Mouse (Mus musculus) forebrain, embryonic 11.5 days (tissue): ENCODE results near the gene Fam13a. TPM values are rescaled to one million over a fixed set of nuclear protein-coding genes. Genes with fewer than 3 reads are reported as not detected.
A peak's percentile ranks its signal among the peaks of the same experiment; 100 is the strongest.

Experiments
- ATAC-seq: fragments of 200-750 bp; cut with Nextera tagmentation; replicated peaks from 2 replicates; pipeline ENCODE4 v1.8.0; 2017; ENCODE audit warnings: moderate TSS enrichment; ENCODE audit not compliant: low FRiP score
- DNase-seq: peaks from one replicate; pipeline ENCODE4 v3.0.0-alpha.2; 2017; ENCODE audit warnings: low spot score
- H3K27ac ChIP-seq: fragments of 300-500 bp; sonication (generic); 2 replicates; pipeline ENCODE4 v1.5.1; 2014; ENCODE audit warnings: low read depth, low read length
- H3K27me3 ChIP-seq: fragments of 300-500 bp; sonication (generic); 2 replicates; pipeline ENCODE4 v1.6.1; 2014; ENCODE audit warnings: mild to moderate bottlenecking, low read length, mixed read lengths; ENCODE audit not compliant: control insufficient read depth, insufficient read depth
- H3K36me3 ChIP-seq: fragments of 300-500 bp; sonication (generic); 2 replicates; pipeline ENCODE4 v1.6.1; 2014; ENCODE audit warnings: mild to moderate bottlenecking, low read length, moderate library complexity, mixed read lengths; ENCODE audit not compliant: control insufficient read depth, insufficient read depth
- H3K4me1 ChIP-seq: fragments of 300-500 bp; sonication (generic); replicated peaks from 2 replicates; pipeline ENCODE4 v1.6.1; 2014; ENCODE audit warnings: low read length, mixed read lengths; ENCODE audit not compliant: control insufficient read depth, insufficient read depth
- H3K4me2 ChIP-seq: fragments of 300-500 bp; sonication (generic); 2 replicates; pipeline ENCODE4 v1.6.1; 2014; ENCODE audit warnings: low read depth, mild to moderate bottlenecking, low read length, moderate library complexity, mixed read lengths; ENCODE audit not compliant: severe bottlenecking
- H3K4me3 ChIP-seq: fragments of 300-500 bp; sonication (generic); 2 replicates; pipeline ENCODE4 v1.5.1; 2014; ENCODE audit warnings: low read depth, low read length
- H3K9ac ChIP-seq: fragments of 300-500 bp; sonication (generic); 2 replicates; pipeline ENCODE4 v1.6.1; 2014; ENCODE audit warnings: low read length
- H3K9me3 ChIP-seq: fragments of 300-500 bp; sonication (generic); 2 replicates; pipeline ENCODE4 v1.6.1; 2016; ENCODE audit warnings: low read length, mixed read lengths; ENCODE audit not compliant: control insufficient read depth
- WGBS: fragments of 180-500 bp; shearing (Covaris S2); extraction: QIAGEN DNeasy Blood & Tissue Kit; methylation state at CpG from one replicate; pipeline ENCODE4 v1.1.7; 2014; 5-methylcytosine and 5-hydroxymethylcytosine counted together
- polyA plus RNA-seq: library from polyadenylated mRNA; unstranded; fragments of >200 nt; fragmentation: Nextera tagmentation; extraction: Ambion mirVana; gene quantifications from 2 replicates; pipeline ENCODE4 v1.2.1, GENCODE M21; 2014

Fam13a gene
- polyA plus RNA-seq, 1 experiment from 2014 or later, result 3.7 TPM

GRCm38 (mm10) chr6:58903171-58903570, 121.2 kb downstream of the Fam13a start:
- H3K27me3 ChIP-seq, result no peaks in the 10 kb centered on the region
- H3K4me2 ChIP-seq, result no peak overlapping the region
- H3K9me3 ChIP-seq, result peaks cover 5% of the 10 kb centered on the region
- 46% methylated on average over 8 of the region's 8 CpGs for WGBS
- no peaks in the 10 kb centered on the region for H3K4me1 ChIP-seq
- ATAC-seq, result peak; percentile 76
- no peak overlapping the region for H3K27ac ChIP-seq
- H3K9ac ChIP-seq, result no peak overlapping the region
- no peak for DNase-seq
- no peak overlapping the region for H3K4me3 ChIP-seq
- no peaks in the 10 kb centered on the region; the same call in 1 of the 2 replicates for H3K36me3 ChIP-seq

- Histone ChIP-seq H3K36me3 (no peaks in the 10 kb centered on the region), H3K4me1 (no peaks in the 10 kb centered on the region), H3K4me3 (no peak overlapping the region), H3K4me2 (no peak overlapping the region), H3K27me3 (no peaks in the 10 kb centered on the region), H3K27ac (no peak overlapping the region), H3K9me3 (no peaks in the 10 kb centered on the region), H3K9ac (no peak overlapping the region)
- DNase-seq (no peak), ATAC-seq (no peak)
- WGBS, result 91% methylated on average over 7 of the region's 7 CpGs
Measured at GRCm38 (mm10) chr6:58900536-58900935, 123.8 kb downstream of the Fam13a start.

DNA sequence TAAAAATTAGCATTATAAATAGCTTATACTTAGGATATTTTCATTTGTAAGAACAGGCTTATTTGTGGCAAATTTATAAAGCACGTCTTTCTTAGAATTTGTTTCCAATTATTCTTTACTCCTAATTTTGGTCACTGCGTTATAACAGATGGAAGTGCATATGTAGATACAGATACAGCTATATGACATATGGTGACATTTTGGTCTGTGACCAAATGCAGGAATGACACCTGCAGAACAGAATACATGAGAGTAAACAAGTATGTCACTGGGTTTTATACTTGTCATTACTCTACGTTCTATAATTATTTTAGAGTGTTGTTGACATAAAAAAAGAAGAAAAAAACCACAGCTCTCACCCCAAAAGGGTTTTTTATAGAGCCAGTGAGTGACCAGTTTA, 125.3 kb downstream of the Fam13a start:
- WGBS, result 94% methylated on average over 3 of the region's 3 CpGs
- ATAC-seq, result no peak

GRCm38 (mm10) chr6:58896648-58897047, 127.7 kb downstream of the Fam13a start:
- no peak overlapping the region for H3K4me3 ChIP-seq
- H3K27me3 ChIP-seq, result no peaks in the 10 kb centered on the region
- no peaks in the 10 kb centered on the region for H3K4me1 ChIP-seq
- H3K27ac ChIP-seq, result no peak overlapping the region
- no peaks in the 10 kb centered on the region for H3K9me3 ChIP-seq
- no peak for ATAC-seq
- no peak overlapping the region for H3K4me2 ChIP-seq
- no peak overlapping the region for H3K9ac ChIP-seq
- DNase-seq, result no peak
- H3K36me3 ChIP-seq, result no peaks in the 10 kb centered on the region
- WGBS, result 79% methylated on average over 3 of the region's 3 CpGs

More for the DNA sequence above, 125.3 kb downstream of the Fam13a start:
- DNase-seq, result no peak
- no peaks in the 10 kb centered on the region for H3K36me3 ChIP-seq
- no peak overlapping the region for H3K27ac ChIP-seq
- no peaks in the 10 kb centered on the region for H3K4me1 ChIP-seq
- no peak overlapping the region for H3K4me3 ChIP-seq
- H3K9ac ChIP-seq, result no peak overlapping the region
- H3K27me3 ChIP-seq, result no peaks in the 10 kb centered on the region
- no peaks in the 10 kb centered on the region for H3K9me3 ChIP-seq
- no peak overlapping the region for H3K4me2 ChIP-seq

GRCm38 (mm10) chr6:58894994-58895393, 129.4 kb downstream of the Fam13a start:
- Histone ChIP-seq H3K4me1 (no peaks in the 10 kb centered on the region), H3K27me3 (no peaks in the 10 kb centered on the region), H3K27ac (no peak overlapping the region), H3K9me3 (no peaks in the 10 kb centered on the region), H3K9ac (no peak overlapping the region), H3K4me2 (no peak overlapping the region), H3K36me3 (no peaks in the 10 kb centered on the region), H3K4me3 (no peak overlapping the region)
- DNase-seq, result no peak
- 55% methylated on average over 4 of the region's 4 CpGs for WGBS
- ATAC-seq, result peak; percentile 87

- H3K9ac ChIP-seq, result no peak overlapping the region
- no peaks in the 10 kb centered on the region for H3K27me3 ChIP-seq
- no peaks in the 10 kb centered on the region for H3K4me1 ChIP-seq
- DNase-seq, result no peak
- H3K4me2 ChIP-seq, result no peak overlapping the region
- no peaks in the 10 kb centered on the region; the same call in 1 of the 2 replicates for H3K36me3 ChIP-seq
- no peak overlapping the region for H3K4me3 ChIP-seq
- H3K27ac ChIP-seq, result no peak overlapping the region
- ATAC-seq, result no peak
- 92% methylated on average over 6 of the region's 6 CpGs for WGBS
- no peaks in the 10 kb centered on the region for H3K9me3 ChIP-seq
Measured at GRCm38 (mm10) chr6:58893307-58893706, 131.0 kb downstream of the Fam13a start.

DNA sequence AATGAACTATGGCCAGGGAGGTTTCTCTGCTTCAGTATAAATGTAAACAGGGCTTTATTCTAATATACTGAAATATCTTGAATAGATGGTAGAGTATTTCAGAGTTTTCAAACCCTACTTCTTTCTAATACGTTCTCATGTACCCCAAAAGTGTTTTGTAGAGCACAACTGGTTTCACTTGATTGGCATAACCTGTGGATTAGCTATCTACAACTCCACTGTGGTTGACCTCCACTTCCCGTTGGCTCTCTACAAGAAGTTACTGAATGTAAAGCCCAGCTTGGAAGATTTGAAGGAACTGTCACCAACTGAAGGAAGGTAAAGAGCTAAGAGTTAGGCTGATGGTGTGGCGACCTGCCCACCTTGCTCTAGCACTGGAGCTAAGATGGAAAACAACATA, 134.4 kb downstream of the Fam13a start:
- no peak overlapping the region for H3K27ac ChIP-seq
- H3K4me2 ChIP-seq, result no peak overlapping the region
- H3K9me3 ChIP-seq, result no peaks in the 10 kb centered on the region
- ATAC-seq (no peak), DNase-seq (no peak)
- H3K36me3 ChIP-seq, result no peaks in the 10 kb centered on the region; the same call in 1 of the 2 replicates
- 86% methylated on average over 3 of the region's 3 CpGs for WGBS
- H3K4me1 ChIP-seq, result no peaks in the 10 kb centered on the region
- no peaks in the 10 kb centered on the region for H3K27me3 ChIP-seq
- no peak overlapping the region for H3K9ac ChIP-seq
- H3K4me3 ChIP-seq, result no peak overlapping the region

- Histone ChIP-seq H3K4me1 (no peaks in the 10 kb centered on the region), H3K27me3 (no peaks in the 10 kb centered on the region), H3K4me2 (no peak overlapping the region), H3K9ac (no peak overlapping the region), H3K36me3 (no peaks in the 10 kb centered on the region), H3K27ac (no peak overlapping the region), H3K9me3 (no peaks in the 10 kb centered on the region), H3K4me3 (no peak overlapping the region)
- no peak for ATAC-seq
- WGBS, result 81% methylated on average over 6 of the region's 6 CpGs
- no peak for DNase-seq
Measured at GRCm38 (mm10) chr6:58882271-58882670, 142.1 kb downstream of the Fam13a start.
